Mouse (Mus musculus) adrenal gland, postnatal 25 days (tissue): ENCODE measurements around the gene Srsf2. TPM values are rescaled to one million over a fixed set of nuclear protein-coding genes. Genes with fewer than 3 reads are reported as not detected.
"Not testable (repeated sequence)": the region's sequence is repeated elsewhere in the genome, so short reads cannot be mapped to it uniquely, and the experiment has no call there.

Experiments used
- DNase-seq: peaks from one replicate; pipeline ENCODE4 v3.0.0; 2021; ENCODE audit warnings: mixed read lengths
- total RNA-seq: library from RNA; stranded (reverse); gene quantifications from 2 replicates; pipeline ENCODE4 v1.2.3, GENCODE M21; 2021

The Srsf2 gene
- total RNA-seq, 1 experiment from 2014 or later, result 258 TPM

DNA sequence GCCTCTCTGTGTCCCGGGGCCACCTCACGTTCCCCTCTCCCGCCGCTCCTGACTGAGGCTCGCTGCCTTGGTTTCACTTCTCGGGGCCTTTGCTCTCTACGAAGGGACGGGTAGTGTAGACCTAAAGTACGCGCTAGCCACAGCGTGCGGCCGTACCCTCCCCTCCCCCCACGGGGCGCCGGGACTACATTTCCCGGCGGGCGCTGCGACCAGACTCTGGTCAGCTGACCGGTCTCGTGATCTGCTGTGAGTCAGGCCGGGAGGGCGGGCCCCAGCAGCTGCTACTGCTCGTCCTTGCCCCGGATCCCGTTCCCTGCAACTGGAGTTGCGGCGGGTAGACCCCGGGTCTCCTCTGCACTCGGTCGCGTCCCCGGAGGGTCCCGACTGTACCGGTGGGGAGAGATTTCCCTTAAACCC, 626 bp upstream of the Srsf2 start:
- peak; percentile 98 for DNase-seq

DNA sequence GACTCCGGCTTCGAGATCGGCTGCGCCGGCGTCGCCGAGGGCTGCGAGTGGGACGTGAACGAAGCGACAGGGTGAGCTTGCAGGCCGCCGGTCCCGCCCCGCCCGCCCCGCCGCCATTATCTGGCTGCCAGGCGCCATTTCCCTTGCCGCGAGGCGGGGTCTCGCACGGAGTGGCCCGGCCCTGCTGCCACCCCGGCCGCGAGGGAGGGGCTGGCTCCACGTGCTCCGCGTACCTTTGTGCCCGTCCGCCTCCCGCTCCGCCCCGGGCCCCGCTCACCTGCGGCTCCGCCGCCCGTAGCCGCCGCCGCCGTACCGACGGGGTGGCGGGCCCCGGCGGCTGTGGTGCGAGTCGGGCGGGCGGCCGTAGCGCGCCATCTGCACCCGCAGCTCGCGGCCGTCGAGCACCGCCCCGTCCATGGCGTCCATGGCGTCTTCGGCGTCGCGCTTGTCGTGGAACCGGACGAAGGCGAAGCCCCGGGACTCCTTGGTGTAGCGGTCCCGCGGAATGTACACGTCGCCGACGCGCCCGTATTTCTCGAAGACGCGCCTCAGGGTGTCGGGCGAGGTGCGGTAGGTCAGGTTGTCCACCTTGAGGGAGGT, 503 bp downstream of the Srsf2 start, which contains the start of gene Mfsd11:
Gene Mfsd11, plus strand, starts transcription at position 150 of the 600 bp plus-strand sequence.
- DNase-seq, result peak; percentile 87

DNA sequence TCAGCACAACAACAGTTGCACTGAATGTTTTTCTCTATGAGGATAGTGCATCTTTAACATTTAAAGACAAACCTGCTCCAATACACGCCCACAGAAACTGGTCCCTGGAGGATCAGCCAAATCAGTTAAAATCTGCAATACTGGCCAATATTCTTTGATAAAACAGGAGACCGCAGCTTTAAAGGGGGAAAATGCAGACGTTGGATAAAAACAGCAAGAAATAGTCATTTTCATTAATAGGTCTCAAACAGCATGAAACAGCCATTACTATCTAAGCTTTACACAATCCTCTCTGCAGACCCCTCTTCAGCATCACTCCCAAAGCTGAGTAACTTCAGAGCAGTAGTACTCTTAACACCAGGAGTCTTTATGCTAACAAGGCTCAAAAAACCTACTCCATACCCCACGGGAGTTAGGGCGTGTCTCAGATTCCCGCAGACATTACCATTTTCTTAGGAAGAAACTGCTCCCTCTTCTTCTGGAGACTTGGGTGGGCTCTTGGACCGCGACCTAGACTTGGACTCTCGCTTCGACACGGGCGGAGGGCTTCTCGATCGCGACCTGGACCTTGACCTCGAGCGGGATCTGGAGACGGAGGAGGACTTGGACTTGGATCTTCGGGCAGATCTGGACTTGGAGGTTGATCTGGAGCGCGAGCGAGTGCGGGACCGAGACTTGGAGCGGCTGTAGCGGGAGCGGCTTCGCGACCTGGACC, 1.2 kb downstream of the Srsf2 start:
- DNase-seq, result no peak

DNA sequence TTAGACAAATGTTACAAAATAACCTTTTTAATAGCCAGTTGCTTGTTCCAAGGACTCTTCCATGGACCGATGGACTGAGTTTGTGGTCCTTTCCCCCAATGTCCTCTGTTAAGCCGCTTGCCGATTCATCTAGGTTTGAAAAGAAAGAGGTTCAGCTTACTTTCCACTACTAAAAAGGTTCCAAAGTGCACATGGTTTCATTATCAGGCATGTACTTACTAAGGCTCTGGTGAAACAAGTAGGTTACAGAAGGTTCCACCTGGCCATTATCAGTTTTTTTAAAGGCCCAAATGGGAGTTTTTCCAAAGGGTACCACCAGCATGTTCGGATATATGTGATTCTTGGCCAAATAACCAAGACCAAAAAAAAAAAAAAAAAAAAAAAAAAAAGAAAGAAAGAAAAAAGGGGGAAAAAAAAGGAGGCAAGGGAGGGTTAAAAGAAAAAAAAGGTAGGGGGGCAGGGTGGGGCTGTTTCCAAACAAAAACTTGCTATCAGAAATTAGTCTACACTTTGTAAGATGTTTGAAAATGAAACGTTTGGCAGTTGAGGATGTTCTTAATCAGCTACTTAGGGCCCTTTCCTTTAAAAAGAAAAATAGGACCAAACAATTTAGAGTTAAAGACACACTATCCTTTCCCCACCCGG, 1.9 kb downstream of the Srsf2 start:
- DNase-seq, result no peak

DNA sequence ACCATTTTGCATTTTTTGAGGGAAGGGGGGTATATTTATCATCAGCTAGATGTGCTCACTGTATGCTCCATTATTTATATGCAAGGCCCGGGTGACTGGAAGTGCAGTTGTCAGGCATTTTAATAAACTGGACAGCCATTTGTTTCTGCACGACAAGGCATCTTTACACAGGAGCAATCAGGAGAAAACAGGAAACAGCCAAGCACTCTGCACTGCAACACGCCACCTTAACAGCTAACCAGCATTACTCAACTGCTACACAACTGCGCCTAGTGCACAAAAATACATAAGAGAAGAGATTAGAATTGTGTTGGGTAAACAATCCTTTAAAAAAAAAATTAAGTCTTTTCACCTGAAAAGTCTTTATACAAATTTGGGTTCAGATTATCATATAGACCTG, 2.8 kb downstream of the Srsf2 start:
- DNase-seq, result no peak

DNA sequence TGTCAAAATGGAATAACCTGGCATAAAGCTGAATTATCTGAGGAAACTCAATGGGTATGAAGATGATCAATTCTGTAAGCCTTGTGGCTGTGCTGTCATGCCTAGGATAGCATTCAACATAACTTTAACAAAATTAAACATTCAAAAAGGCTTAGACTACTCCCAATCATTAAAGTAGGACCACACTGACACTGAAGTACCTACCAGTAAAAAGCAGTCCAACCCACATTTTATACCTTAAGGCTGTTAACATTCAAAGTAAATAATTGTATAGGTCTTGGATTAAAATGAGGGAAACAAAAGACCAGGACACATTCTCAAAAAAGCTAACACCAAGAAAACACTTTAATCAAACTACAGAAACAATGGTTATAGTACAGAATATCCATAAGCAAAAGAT, 3.3 kb downstream of the Srsf2 start:
- DNase-seq, result no peak

DNA sequence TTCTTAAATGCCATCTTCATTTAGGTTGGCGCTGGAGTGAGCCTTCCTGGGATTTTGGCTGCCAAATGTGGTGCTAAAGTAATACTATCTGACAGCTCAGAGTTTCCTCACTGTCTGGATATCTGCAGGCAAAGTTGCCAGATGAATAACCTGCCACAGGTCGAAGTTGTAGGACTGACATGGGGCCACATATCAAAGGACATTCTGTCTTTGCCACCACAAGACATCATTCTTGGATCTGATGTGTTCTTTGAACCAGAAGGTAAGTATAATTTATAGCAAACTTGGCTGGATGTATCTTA, 4.1 kb downstream of the Srsf2 start:
- not testable (repeated sequence) for DNase-seq

DNA sequence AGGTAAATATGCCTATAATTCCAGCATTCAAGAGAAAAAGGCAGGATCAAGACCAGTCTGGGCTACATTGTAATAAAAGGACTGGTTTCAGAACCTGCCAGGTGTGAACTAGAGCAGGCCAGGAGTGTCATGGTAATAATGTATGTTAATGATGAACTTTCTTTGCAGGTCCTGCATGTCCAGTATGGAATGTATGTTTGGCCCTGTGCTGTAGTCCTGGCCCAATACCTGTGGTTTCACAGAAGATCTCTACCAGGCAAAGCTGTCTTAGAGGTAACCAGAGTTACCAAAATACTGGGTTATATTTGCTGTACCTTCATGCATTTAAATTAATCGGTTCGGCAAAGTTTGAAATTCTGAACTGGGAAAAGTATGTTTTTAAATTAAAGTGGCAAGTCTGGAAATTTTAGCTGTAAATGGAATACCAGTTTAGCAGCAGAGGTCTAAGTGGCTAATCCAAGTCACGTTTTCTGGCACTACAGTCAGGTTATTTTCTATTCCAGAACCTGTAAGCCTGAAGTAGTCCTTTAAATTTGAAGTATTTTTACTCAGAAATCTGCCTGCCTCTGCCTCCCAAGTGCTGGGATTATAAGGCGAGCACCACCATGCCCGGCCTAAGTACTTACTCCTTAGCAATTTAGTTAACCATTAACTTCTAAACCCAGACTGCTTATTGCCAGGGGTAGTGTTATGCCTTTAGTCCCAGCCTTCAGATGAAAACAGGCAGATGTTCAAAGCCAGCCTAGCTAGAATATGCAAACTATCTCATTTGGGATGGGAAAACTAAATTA, 4.6 kb downstream of the Srsf2 start:
- no peak for DNase-seq

DNA sequence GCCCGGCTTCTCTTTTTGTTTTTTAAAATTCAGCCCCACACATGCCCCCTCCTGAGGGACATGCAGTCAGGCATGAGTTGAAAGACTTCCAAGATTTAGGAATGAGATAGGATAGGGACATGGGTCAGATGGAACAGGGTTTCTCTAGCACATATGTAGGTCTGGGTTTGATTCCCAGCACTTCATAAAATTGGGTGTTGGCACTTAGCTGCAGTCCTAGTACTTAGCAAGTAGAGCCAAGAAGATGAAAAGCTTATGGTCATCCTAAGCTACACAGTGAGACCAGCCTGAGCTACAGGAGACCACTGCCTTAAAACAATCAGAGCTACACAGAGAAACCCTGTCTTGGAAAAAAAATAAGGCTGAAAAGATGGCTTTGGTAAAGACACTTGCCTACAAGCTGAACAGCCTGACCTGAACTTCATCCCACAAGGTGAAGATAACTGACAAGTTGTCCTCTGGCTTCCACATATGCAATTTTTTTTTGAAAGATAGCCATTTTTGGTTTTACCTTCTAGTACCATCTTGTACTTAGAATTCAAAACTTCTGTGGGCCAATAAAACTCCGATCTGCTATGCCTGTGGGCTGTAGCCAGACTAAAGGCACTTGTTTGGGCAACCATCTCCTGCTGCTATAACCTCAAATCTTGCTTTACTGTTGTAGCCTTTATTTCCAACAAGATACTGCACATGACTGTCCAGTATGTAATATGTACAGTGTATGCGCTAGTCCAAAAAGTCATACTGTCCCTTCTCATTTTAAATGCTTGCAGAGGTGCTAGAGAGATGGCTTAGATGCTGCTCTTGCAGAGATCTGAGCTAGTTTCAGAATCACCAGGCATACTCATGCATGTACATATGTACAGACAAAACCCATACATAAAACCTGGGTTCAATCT, 5.5 kb downstream of the Srsf2 start:
- no peak for DNase-seq

DNA sequence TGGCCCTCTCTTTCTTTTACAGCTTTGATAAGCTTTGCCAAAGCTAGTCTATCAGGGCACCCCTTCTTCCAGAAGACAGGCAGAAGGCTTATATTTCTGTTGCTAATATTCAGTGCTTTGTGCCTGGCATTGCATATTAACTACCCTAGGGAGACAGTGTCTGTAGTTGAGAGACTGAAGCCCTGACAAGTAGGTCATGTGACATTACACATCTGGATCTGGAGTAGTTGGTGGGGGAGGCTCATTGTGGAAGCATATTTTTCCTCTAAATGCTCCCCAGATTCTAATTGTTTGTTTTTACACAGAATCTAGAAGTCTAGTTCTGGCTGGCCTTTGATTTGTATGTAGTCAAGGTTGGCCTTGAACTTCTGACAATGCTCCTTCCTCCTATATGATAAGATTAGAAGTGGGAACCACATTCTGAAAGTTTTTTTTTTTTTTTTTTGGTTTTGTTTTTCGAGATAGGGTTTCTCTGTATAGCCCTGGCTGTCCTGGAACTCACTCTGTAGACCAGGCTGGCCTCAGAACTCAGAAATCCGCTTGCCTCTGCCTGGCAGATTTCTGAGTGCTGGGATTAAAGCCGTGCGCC, 6.2 kb downstream of the Srsf2 start:
- DNase-seq, result no peak

DNA sequence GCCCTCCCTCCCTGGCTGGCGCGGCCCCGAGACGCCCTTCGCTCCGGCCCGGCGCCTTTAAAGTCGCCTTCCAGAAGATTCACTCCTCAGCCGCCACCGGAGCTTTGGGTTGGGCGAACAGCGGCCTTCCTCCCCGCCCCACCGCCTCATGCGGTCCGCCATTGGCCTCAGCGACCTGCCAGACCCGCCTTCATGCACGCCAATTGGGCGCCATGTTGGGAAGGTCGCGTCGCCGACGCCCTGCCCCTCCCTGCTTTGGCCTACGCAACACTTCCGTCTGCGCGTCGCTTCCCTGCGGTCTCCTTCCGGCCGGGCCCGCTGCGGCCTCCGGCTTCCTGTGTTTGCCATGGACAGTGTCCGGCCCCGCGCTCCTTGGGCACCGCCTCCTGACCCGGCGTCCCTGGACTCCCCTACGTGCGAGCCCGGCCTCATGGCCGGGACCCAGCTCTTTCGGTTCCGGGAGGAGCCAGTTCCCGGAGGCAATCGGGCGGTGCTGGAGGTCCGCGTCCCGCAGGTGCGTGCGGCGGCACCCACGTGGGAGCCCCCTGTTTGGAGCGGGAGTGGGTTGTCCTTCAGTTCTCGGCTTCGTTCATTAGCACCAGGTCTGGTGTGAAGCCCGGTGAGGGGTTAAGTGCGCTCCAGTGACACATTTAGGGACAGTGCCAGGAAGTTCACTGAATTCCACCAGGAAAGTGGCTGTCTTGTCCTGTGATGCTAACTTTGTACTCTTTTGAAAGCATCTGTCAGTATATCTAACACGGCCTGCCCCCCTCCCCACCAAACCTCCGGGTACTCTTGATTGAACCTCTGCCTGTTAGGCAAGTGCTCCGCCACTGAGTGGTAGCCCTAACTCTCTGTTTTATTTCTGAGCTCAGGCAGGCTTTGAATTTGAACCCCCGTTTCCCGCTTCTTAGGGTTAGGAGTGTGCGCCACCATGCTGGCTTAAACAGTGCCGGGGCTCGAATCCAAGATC, 9.3 kb downstream of the Srsf2 start, which contains the start of the genes Mettl23 and Jmjd6:
Gene Mettl23, plus strand, starts transcription at position 18 of the 973 bp plus-strand sequence.
Gene Jmjd6, minus strand, starts transcription at position 189 of the 973 bp plus-strand sequence.
- peak; percentile 95 for DNase-seq

DNA sequence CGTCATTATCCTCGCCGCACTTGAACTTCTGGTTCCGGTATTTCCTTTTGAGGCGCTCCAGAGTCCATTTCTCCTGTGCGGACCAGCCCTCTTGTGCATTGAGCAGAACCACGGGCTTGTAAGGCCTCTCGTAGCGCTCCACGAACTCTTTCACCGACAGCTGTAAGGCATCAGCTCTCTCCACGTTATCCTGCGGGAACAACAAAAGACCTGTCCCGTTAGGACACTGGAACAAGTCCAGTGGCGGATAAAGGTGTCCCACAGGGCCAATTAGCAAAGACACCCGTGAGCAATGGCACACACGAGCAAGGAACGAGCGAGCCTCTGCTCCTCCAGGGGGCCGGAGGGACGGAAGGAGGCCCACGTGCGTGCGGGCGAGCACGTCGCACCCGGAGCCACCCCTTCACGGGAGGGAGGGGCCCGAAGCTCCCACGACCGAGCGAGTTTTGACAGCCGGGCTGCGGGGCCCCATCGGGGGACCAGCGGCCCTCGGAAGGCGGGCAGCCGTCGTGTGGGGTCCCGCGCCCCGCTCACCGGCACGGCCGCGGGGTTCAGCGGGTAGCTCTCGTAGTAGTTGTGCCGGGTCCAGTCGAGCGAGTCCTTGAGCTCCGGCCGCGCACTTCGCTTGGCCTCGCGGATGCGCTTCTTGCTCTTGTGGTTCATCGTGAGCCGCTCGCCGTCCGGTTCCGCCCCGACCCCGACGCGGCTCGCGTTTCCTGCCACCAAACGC, 10.2 kb downstream of the Srsf2 start:
- DNase-seq, result peak; percentile 74

DNA sequence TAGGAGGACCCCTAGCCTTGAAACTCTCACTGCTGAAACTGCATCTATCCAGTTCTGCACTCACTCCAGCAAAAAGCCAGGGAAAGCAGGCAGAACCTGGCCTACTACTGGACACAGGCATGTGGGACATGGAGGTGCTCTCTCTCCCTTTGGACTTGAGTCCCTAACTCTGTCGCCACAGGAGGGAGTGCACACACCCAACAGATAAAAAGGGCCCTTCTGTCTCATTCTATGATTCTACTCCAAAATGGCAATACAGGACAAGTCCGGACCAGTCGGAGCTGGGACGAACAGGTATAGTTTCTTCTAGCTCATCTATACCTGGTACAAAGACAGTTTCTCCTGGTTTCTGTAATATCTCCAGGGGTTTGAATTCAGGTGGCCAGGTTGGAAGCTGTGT, 12.1 kb downstream of the Srsf2 start:
- DNase-seq, result no peak

DNA sequence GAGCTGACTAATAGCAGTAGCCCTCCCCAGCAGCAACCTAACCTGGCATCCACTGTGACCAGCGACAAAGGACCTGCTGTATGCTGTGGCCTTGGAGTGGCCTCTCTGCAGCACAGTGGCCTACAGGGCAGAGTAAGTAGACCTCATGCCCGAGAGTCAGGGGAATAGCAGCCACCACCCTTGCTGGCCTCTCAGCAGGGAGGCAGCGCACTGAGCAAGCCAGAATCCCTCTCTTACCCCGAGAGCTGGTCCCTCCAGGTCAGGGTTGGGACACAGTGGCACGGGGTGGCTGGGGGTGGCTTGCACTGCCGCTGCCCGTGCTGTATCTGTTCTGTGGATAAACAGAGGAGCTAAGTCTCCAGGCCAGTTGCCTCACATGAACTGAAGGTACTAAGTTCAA, 13.3 kb downstream of the Srsf2 start:
- DNase-seq, result no peak

DNA sequence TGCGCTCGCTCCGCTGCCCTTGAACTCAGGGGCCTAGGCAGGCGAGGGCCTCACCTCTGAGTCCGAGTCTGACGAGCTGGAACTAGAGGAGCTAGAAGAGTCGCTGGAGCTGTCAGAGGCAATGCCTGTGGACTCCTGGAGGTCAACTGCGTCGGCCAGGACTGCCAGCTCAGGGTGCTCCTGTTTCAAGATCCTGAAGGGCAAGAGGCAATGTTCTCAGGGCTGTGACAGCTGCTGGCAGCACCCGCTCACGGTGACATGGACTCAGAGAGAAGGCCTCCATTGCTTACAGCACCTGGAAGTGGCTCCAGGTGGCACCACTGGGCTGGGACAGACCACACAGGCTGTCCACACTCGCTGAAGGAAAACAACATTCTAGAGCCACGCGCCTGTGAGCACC, 14.0 kb downstream of the Srsf2 start:
- DNase-seq, result no peak

DNA sequence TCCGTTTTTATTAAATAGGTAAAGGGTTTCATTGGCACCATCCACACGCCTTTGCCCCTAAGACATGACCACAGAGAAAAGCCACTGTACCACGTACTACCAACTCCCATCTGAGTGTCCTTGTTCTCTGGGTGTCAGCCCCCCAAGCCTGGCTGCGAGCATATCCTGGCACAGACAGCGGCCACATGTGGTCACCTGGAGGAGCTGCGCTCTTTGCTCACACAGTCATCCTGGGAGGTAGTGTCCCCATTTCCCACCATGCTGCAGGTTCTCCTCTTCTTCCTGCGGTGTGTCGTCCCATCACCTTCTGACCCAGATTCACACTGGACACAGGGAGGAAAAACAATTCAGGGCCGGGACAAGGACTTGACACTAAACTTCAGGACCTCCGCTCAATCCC, 15.5 kb downstream of the Srsf2 start:
- DNase-seq, result no peak

DNA sequence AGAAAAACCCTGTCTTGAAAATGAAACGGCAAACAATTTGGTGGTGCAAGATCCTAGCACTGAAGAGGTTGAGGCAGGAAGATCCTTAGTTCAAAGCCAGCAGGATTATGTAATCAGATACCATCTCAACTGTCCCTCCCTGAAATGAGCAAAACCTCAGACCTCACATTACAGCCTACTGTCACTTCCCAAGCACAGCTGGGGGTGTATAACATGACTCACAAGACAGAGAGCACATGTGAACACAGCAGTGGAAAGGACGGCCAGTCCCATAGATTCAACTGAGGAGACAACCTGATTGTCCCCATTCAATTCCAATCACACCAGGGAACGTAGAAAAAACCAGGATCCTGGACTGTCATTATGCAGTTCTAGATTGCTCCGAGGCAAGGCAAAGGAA, 16.6 kb downstream of the Srsf2 start:
- no peak for DNase-seq

DNA sequence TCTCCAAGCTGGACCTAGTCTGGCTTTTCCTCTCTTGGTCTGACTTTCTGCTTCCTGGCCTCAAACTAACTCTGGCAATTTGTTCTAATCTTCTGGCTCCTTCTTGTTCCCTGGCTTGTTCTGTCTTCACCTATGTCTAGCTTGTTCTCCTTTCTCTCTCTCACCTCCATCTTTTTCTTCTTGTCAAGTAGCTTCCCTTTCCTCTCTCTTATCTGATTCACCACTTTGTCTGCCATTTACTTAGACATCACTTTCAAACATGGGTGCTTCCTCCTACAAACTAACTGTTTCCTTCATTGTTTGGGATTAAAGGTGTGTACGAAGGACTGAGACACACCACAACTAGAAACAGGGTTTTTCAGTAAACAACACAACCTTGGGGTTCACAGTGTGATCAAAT, 17.9 kb downstream of the Srsf2 start:
- no peak for DNase-seq

DNA sequence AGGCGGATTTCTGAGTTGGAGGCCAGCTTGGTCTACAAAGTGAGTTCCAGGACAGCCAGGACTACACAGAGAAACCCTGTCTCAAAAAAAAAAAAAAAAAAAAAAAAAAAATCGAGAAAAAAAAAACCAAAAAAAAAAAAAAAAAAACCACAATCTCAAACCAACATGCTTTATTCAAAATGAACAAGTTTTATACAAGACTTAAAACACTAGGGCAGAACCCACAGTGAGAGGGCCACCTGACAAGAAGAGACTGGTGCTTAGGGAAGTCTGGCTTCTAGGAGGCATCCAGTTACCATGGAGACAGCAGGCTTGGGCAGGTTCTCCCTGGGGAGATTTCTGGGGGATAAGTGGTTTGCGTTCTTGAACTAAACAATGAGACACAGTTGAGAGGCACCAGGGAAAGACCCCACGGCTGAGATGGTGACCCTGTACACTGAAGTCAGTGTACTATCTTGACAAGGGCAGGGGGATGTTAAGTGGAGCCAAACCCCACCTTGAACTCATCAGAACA, 20.7 kb downstream of the Srsf2 start:
- DNase-seq, result no peak
